ENCODE assay signal across 13 mouse cellular contexts in genomic region chr12:117658821-117659220, GRCm38 (mm10).
DNase-seq lines count a peak whose midpoint lies in the region; ATAC-seq and TF ChIP-seq lines count a peak whose summit lies in the region.
"Had no signal": no experiment of that assay in that cellular context is flagged by ENCODE, and none has a peak within 500 bp of the region (broad histone marks: within the 10 kb centered on the region; RNA-seq: fewer than 3 reads in every experiment).

No protein-coding gene starts in this region.

- peak overlapping the region; percentile 89 for H3K9ac ChIP-seq in heart, adult 2 months (ENCODE audit: low read depth, low read length)
- 0 out of 2 replicates have a peak overlapping the region, but pooled peaks have one; percentile 22 for H3K9ac ChIP-seq in neural tube, embryonic 13.5 days
- H3K9ac ChIP-seq: forebrain, postnatal 0 days had no signal

- intact Hi-C loops in heart, adult 2 months (cut with DNase I): loop anchor here (2.0 to 5.0 kb wide), 4 partner anchors 38 to 157 kb away; no protein-coding TSS in a partner anchor

- no peak for DNase-seq in heart, adult 2 months
- DNase-seq in heart, adult 9 months (ENCODE audit: low spot score in 2 of 2): no peak
- DNase-seq in layer of hippocampus, adult 2 months (ENCODE audit: low spot score in 2 of 2): no peak
- DNase-seq in layer of hippocampus, adult 11-12 months (ENCODE audit: low spot score): no peak
- DNase-seq in neural tube, embryonic 10.5 days (ENCODE audit: extremely low spot score, low spot score): no peak
- DNase-seq in thymus, postnatal 25 days: no peak
- DNase-seq: adrenal gland, postnatal 10 days; cerebellum, adult 18-20 months; forebrain, postnatal 0 days; kidney, adult 18-20 months had no signal

- WGBS in heart, adult 2 months: 24% methylated on average over 6 of the region's 6 CpGs
- 33% methylated on average over 6 of the region's 6 CpGs for WGBS in neural tube, embryonic 13.5 days

- TF ChIP-seq EP300 in heart, adult 2 months (IDR thresholded peaks at IDR 0.05; ENCODE audit: insufficient read depth, low read depth, low read length): no peak

- no peak overlapping the region for H3K4me2 ChIP-seq in neural tube, embryonic 13.5 days

- no peak for ATAC-seq in neural tube, embryonic 13.5 days (ENCODE audit: low read depth)
- ATAC-seq: forebrain, postnatal 0 days; Patski had no signal

- no peak for TF ChIP-seq CTCF in heart, adult 2 months (IDR thresholded peaks at IDR 0.05)
- TF ChIP-seq CTCF in layer of hippocampus, adult 2 months (conservative IDR thresholded peaks at IDR 0.05): no peak

- H3K27ac ChIP-seq in heart, adult 2 months: peak overlapping the region; percentile 92
- peak overlapping the region; percentile 83 for H3K27ac ChIP-seq in layer of hippocampus, adult 2 months
- 0 out of 2 replicates have a peak overlapping the region, but pooled peaks have one; percentile 10 for H3K27ac ChIP-seq in neural tube, embryonic 13.5 days (replicated peaks)
- H3K27ac ChIP-seq: macrophage had no signal

- peaks cover 14% of the 10 kb centered on the region for H3K4me1 ChIP-seq in heart, adult 2 months (ENCODE audit: control insufficient read depth, insufficient read depth, low read length)
- H3K4me1 ChIP-seq in neural tube, embryonic 13.5 days (replicated peaks): no peaks in the 10 kb centered on the region

- TF ChIP-seq POLR2A in heart, adult 2 months (IDR thresholded peaks at IDR 0.05; ENCODE audit: insufficient read depth, low read depth, low read length): no peak

- no peaks in the 10 kb centered on the region for H3K27me3 ChIP-seq in heart, adult 2 months (ENCODE audit: control insufficient read depth, insufficient read depth, low read length)
- no peaks in the 10 kb centered on the region for H3K27me3 ChIP-seq in neural tube, embryonic 13.5 days

- H3K36me3 ChIP-seq in heart, adult 2 months (ENCODE audit: control insufficient read depth, insufficient read depth, low read length): peaks cover 24% of the 10 kb centered on the region
- H3K36me3 ChIP-seq in neural tube, embryonic 13.5 days: no peaks in the 10 kb centered on the region

- no peaks in the 10 kb centered on the region for H3K9me3 ChIP-seq in neural tube, embryonic 13.5 days

- H3K79me2 ChIP-seq in heart, adult 2 months (replicated peaks; ENCODE audit: control insufficient read depth, insufficient read depth, low read length): peaks cover 5% of the 10 kb centered on the region

- H3K4me3 ChIP-seq in heart, adult 2 months: peak overlapping the region; percentile 42
- H3K4me3 ChIP-seq in layer of hippocampus, adult 2 months: peak overlapping the region; percentile 40
- no peak overlapping the region for H3K4me3 ChIP-seq in neural tube, embryonic 13.5 days

Comparison
In these comparisons a context has a peak if more than half of its experiments do, and no peak if none do; other contexts are left out.
1. H3K27ac ChIP-seq: peak in every context shown above with its lines; median percentile 92 in heart, adult 2 months; 83 in layer of hippocampus, adult 2 months; 10 in neural tube, embryonic 13.5 days.